Mouse (Mus musculus) right cerebral cortex, postnatal 25 days (tissue): ENCODE data around the gene Ppp1r12a.

Experiments used
- DNase-seq: peaks from one replicate; pipeline ENCODE4 v3.0.0; 2022

The Ppp1r12a gene

DNA sequence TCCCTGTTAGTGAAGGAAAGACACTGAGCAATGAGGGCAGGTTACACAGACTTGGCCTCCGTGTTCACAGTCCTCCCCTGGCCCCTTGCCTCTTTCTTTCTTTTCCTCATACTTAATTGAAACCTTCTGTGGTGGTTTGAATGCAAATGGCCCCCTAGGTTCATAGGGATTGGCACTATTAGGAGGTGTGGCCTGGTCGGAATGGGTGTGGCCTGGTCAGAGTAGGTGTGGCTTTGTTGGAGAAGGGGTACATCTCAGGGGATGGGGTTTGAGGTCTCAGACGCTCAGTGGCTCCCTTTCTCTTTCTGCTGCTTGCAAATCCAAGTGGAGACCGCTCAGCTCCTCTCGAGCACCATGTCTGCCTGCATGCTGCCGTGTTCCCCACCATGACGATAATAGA is 132.8 kb downstream of the Ppp1r12a start:
- DNase-seq: no peak

DNA sequence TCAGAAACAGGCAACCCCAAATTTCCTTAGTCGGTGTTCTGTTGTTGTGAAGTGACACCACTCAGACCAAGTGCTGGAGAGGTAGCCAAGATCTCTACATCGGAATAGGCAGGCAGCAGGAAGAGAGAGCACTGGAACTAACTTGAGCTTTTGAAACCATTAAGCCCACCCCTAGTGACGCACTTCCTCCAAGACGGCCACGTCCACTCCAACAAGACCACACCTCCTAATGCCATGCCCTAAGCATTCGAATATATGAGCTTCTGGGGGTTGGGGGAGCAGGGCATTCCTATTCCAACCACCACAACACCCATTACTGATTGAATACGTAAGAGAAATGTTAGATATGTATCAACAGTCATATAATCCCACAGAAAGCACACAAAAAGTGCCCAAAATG is 134.5 kb downstream of the Ppp1r12a start:
- DNase-seq: no peak

DNA sequence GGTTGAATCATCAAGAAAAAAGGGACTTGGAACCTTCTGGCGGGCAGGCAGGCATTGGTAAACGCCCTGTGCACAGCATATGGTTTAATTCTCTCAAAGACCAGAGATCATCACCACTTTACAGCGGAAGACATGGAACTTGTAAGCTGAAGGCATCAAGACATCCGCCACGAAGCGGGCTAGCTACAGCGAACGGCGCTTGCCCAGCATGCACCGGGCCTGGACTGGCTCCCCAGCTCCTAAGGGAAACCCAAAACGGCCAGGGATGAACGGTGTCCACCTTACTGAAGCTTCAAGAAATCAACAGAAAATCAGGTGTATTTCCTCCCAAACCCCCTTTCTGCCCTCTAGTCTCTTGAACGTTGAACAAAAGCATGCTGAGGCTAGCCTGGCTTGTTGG is 136.3 kb downstream of the Ppp1r12a start:
- no peak for DNase-seq

DNA sequence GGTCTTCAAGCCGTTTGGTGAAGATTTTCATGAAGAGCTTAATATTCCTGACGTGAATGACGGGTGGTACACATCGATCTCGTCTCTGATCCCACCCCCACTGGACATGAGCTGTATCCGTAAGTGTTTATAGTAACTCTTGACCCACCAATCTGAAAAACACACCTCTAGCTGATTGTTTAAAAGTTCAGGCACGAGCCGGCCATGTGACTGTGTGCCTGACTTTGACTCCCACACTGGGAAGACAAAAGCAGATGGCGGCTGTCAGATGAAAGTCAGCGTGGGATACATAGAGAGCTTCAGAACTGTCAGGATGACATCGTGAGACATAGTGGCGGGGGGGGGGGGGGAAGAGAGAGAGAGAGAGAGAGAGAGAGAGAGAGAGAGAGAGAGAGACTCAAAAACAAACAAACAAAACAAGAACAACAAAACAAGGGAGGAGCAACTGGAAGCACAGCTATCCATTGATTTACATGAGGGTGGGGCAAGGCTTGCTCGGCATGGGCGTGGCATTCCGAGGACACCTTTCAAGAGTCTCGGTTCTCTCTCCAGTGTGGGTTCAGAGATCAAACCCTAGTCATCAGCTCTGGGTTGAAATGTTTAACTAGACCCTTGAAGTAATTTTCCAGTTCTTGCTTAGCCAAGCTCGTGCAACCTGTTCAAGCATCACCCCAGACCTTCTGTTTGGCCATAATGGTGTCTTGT is 137.0 kb downstream of the Ppp1r12a start:
- DNase-seq: no peak

DNA sequence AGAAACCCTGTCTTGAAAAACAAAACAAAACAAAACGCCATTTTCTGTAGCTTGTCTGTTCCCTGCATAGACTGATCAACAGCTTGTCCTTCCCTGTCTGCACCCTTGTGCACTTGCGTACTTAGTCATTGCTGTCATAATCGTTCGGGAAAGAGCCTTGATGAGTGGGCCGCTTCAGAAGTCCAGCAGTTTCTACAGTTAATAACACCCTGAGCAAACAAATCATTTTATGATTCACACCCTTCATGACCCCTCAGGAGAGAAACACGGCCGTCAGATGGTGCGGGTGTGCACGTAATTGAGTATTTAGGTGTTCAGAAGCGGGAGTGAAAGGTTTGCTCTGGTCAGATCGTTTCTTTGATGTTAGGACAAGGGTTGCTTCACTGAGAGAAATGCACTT is 137.8 kb downstream of the Ppp1r12a start:
- DNase-seq: no peak

DNA sequence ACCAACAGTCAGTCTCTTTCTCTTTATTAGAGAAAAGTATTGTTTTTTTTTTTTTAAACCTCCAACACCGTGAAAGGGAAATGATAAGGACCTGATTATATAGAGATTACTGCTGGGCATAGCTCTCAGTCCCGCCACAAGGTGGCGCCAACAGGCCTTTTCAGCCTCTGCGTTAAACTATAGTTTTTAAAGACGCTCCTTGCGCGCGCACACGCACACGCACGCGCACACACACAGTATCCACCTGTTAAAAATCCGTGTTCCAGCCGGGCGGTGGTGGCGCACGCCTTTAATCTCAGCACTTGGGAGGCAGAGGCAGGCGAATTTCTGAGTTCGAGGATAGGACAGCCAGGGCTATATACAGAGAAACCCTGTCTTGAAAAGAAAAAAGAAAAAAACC is 138.8 kb downstream of the Ppp1r12a start:
- DNase-seq: peak; percentile 73

DNA sequence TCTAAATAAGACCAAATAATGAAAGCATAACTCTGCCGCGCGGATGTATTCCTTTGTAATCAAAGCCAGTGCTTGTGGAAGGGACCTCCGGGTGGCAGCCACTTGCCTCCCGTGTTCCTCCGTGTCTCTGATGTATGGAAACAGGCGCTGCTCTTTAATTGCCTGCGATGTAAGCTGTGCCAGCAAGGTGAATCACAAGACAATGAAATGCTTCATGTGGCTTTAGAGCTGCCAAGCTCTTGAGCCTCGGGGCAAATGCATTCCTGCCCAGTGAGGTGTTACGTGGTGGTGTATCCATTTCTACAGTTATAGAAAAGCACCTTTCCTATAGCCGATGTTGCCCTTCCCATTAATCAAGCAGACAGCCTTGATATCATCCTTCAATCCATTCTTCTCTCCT is 145.8 kb downstream of the Ppp1r12a start:
- no peak for DNase-seq

DNA sequence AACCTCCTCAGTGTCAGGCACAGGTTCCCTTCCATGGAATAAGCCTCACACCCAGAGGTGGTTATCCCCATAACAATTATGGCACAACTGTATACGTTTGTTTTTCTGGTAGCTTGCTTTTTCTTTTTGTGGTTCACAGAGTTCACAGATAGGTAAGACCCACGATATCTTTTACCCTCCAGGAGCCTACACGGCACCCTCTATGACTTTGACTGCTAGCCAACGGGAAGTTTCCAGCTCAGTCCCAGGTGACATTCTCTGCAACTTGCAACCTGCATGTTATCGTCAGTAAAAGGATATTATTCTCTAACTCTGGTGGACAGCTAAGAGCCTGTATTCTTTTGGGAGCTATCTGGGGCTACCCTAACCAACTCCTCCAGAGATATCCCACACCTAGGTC is 148.2 kb downstream of the Ppp1r12a start:
- no peak for DNase-seq

DNA sequence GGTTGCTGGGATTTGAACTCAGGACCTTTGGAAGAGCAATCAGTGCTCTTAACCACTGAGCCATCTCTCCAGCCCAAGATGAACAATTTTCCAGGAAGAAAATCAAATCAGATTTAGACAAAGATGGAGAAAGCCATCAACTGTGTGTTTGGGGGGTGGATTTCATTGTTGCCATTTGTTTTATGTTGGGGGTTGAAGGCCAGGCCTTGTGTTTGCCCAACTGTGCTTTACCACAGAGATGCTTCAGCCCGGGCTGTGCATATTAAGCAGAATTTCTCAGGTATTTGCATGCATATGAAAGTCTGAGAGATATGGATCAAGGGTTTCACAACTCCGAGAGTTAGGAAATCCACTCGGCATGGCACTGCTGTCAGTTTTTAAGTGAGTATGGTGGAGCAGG is 149.4 kb downstream of the Ppp1r12a start:
- DNase-seq: no peak

DNA sequence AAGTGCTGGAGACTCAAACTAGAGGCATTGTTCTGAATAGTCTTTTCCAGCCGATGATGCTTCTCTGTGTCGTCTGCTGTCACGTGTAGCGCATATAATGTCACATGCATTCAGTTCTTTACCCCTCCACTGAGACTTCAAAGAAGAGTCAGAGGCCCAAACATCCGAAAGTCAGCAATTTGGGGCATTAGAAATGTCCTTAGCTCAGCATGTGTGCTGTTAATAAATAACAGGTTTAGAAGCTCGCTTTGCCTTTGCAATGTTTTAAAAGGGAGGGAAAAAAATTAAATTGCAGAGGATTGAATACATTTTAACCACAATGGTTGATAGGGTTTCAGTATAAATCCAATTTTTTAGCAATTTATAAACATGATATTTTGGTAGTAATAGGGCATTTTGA is 151.9 kb downstream of the Ppp1r12a start:
- DNase-seq: no peak

DNA sequence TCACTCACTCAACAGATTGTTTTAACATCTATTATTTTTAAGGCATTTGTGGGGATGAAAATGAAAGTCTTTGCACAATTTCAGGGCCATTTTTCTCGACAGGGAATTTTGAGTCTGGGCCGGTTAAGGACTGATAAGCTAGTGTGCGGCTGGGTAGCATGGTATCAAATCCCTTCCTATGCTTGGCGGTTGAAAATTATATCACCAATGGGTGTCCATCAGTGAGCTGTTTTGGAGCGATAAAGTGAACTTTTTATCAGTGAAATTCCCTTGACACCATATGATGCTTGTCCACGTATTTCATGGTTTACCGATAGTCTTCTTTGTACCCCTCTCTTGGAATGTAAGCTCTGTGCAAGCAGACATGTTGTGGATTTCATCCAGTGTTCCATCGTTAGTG is 152.4 kb downstream of the Ppp1r12a start:
- no peak for DNase-seq

DNA sequence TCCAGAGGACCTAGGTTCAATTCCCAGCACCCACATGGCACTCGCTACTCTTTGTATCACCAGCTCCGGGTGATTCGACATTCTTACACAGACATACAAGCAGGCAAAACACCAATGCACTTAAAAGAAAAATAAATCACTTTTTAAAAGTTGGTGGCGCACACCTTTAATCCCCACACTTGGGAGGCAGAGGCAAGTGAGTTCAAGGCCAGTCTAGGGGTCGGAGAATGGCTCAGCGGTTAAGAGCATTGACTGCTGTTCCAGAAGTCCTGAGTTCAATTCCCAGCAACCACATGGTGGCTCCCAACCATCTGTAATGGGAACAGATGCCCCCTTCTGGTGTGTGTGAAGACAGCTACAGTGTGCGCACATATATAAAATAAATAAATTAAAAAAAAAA is 153.2 kb downstream of the Ppp1r12a start:
- DNase-seq: no peak

DNA sequence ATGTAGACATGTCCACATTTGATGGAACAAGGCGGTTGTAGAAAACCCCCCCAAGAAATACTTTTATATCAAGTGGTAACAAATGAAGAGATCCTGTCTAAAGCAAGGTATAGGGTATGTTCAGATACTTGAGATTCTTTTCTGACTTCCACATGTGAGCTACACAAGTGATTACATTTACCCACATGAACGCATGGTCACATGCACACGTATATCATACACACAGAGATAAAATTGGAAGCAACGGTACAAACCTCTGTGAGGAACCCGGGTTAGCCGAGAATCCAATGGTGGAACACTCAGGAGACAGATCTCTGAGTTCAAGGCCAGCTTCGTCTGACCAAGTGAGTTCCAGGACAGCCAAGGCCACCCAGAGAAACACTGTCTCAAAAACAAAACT is 166.4 kb downstream of the Ppp1r12a start:
- DNase-seq: no peak

DNA sequence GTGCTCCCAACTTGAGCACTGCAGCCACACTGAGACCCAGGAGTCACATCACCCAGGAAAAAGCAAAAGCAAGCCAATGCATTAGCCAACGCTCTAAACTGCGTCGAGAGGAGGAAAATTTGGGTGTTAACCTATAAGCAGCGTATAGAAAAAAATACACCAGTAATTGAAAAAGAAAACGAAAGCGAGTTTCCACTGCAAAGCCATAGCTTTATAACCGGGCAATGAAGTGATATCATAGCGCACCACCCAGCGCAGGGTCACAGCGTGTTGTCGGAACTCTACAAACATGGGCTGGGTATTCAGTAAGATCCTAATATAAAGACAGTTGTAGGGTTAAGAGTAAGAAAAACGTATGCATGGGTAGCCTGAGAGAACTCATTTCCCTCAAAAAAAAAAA is 167.0 kb downstream of the Ppp1r12a start:
- no peak for DNase-seq

DNA sequence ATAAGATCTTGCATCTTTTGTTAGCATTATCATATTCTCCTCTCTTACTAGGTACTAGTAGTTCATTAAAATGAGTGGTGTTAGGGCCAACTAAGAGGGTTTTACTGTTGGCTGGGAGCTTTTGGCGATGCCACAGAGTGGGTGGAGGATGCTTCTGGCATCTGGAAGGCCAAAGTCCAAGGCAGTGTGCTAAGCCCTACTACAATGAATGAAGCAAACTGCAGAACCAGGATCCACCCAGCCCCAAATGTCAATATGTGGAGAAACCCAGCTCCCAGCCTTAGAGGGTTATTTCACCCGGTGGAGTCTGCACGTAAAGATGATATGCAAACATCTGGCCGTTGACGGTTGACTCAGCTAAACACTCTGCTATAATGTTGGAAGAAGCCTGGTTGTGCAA is 167.8 kb downstream of the Ppp1r12a start:
- DNase-seq: no peak

DNA sequence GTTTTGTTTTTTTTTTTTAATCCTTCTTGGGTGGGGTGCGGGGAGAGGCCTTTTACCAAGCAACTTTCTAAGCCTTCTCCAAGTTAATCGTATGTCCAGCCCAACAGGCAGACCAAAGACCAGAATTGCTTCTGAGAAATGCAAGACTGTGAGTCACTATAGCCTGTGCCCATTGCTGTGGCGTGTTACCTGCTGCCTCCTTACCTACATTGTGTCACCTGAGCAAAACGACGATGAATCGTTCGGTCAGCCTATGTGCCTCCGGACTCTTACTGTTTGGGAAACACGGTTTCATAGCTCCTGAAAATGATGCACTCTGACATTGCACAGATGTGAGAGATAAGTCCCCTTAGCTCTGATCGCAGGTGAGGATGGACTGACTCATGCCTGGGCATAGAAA is 169.0 kb downstream of the Ppp1r12a start:
- no peak for DNase-seq

DNA sequence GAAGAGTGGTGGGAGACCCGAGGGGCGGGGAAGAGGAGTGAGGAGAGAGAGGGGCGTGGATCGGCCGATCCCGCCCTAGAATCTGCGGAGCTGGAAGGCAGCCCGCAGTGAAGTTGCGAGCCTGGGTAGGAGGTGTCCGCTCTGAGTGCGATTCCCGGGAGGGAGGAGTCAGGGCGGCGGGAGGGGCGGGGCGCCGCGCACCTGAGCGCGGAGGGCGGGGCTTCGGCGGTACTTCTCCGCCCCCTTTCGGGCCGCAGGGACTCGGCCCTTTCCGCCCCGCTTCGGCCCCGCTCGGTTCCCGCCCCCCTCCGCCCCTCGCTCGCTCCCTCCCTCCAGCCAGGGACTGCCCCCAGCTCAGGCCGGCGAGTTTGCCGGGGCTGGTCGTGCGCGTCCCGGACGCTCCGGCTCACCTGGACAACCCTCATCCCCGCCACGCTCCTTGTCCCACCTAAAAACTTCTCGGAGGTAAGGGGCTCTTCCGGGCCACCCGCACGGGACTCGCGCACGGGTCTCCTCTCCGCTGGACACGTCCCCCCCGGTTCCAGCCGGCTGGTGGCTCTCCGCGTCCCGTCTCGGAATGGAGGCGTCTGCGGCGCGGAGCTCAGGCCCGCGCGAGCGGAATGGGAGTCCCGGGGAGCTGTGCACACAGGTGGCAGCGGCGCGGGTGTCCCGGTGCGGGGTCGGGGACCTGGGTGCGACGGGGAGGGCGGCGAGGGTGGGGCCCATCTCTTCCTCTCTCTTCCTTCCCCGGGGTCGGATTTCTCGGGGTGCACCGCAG is 170.0 kb downstream of the Ppp1r12a start, which contains the start of gene Pawr:
Gene Pawr (plus strand): TSS at position 338 of the 778 bp plus-strand sequence.
- peak; percentile 42 for DNase-seq

DNA sequence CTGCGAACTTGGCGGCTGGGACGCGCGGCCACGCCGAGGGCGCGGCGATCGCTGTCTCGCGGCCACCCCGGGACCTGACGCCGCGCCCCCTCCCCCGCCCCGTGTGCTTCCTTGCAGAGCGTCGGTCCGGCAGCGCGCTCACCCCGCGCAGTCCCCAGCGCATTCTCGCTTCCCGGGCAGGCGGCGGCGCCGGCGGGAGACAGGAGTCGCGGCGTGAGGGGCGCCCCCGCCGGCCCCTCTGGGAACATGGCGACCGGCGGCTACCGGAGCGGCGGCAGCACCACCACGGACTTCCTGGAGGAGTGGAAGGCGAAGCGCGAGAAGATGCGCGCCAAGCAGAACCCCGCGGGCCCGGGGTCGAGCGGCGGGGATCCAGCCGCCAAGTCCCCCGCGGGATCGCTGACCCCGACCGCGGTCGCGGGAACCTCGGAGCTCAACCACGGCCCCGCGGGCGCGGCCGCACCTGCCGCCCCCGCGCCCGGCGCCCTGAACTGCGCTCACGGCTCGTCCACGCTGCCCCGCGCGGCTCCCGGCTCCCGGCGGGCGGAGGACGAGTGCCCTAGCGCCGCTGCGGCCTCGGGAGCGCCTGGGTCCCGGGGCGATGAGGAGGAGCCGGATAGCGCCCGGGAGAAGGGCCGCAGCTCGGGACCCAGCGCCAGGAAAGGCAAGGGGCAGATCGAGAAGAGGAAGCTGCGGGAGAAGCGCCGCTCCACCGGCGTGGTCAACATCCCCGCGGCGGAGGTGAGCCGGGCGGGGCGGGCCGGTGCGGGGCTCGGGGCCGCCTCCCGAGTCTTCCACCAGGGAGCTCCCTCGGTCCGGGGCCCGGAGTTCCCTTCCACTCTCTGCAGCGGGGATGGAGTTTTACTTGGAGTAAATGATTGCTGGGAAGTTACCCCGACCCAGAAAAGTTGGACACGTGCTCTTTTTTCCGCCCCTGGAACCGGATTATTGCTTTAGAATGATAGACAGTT is 170.9 kb downstream of the Ppp1r12a start:
- DNase-seq: peak; percentile 37

DNA sequence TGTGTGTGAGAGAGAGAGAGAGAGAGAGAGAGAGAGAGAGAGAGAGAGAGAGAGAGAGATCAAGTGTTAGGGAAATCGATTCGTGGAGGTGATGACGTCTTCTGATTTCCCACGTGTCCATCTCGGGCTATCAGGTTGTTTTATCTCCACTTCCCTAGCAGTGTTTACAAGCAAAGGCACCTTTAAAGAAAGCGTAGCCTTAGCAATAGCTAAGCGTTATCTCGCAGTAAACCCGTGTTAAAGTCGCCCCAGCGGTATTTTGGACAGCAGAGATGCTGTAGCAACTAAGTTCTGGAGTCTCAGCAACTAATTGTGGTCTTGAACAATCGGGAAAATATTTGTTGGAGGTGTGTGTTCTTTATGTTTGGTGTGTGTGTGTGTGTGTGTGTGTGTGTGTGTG is 171.6 kb downstream of the Ppp1r12a start:
- DNase-seq: no peak
